ENCODE assay signal across 2 mouse cellular contexts in genomic region chr16:18486126-18486525, GRCm38 (mm10).
TF ChIP-seq lines count a peak whose summit lies in the region.

No protein-coding gene starts in this region.

TF ChIP-seq in CH12.LX, 34 proteins besides CTCF, POLR2A, EP300 and RAD21:
- TF ChIP-seq ZC3H11A (IDR thresholded peaks at IDR 0.05; ENCODE audit: low read depth, low read length) (no peak), KAT2A (IDR thresholded peaks at IDR 0.05; ENCODE audit: insufficient replicate concordance, low read length) (no peak), USF1 (IDR thresholded peaks at IDR 0.05; ENCODE audit: low read depth, low read length) (no peak), GABPA (IDR thresholded peaks at IDR 0.05; ENCODE audit: insufficient replicate concordance, low read depth, low read length) (no peak), ZNF384 (IDR thresholded peaks at IDR 0.05; ENCODE audit: low read depth, low read length) (no peak), USF2 (conservative IDR thresholded peaks at IDR 0.05; ENCODE audit: low read depth, low read length) (no peak), MAFK (IDR thresholded peaks at IDR 0.05; ENCODE audit: insufficient replicate concordance, low read length) (no peak), NELFE (IDR thresholded peaks at IDR 0.05; ENCODE audit: low read depth, low read length) (no peak), ELF1 (IDR thresholded peaks at IDR 0.05; ENCODE audit: low read depth, low read length) (no peak), MEF2A (IDR thresholded peaks at IDR 0.05; ENCODE audit: borderline replicate concordance, low read depth, low read length) (no peak)
TF ChIP-seq in CH12.LX: peak in this region for 0.

TF ChIP-seq in MEL, 35 proteins besides CTCF, POLR2A, EP300 and RAD21:
- TF ChIP-seq POLR2AphosphoS2 (IDR thresholded peaks at IDR 0.05; ENCODE audit: low read length) (no peak), CHD1 (IDR thresholded peaks at IDR 0.05; ENCODE audit: low read depth, low read length) (no peak), MAZ (IDR thresholded peaks at IDR 0.05; ENCODE audit: low read depth, low read length) (no peak), MXI1 (IDR thresholded peaks at IDR 0.05; ENCODE audit: low read depth, low read length) (no peak), USF1 (IDR thresholded peaks at IDR 0.05; ENCODE audit: low read depth, low read length) (no peak), BHLHE40 (IDR thresholded peaks at IDR 0.05; ENCODE audit: borderline replicate concordance, low read depth, low read length) (no peak), USF2 (IDR thresholded peaks at IDR 0.05; ENCODE audit: borderline replicate concordance in 1 of 2, insufficient read depth in 1 of 2, low read depth in 1 of 2, low read length in 2 of 2) (no peak), ELF1 (IDR thresholded peaks at IDR 0.05; ENCODE audit: low read depth, low read length) (no peak), ZC3H11A (IDR thresholded peaks at IDR 0.05; ENCODE audit: low read depth, low read length) (no peak), MYB (IDR thresholded peaks at IDR 0.05; ENCODE audit: low read depth, low read length) (no peak)
TF ChIP-seq in MEL: peak in this region for 0.
